In the genomic region with DNA sequence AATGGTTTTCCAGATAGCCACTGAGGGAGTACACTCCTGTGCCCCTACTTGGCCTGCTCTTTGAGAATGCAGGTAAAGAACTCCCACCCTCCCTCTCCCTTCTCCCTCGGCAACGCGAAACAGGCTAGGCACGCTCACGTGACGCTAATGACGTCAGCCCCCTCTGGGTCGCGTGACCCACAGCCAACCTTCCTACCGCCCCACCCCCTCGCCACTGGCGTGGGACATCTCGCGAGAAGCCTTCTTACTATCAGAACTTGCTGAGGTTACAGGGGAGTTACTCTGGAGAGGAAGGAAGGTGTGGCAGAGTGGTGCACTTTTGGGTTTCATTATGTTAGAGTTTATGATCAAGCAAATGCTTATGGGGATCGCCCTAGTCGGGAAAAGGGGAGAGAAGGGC, we compare ENCODE assay signal across 8 mouse cellular contexts. TPM values are rescaled to one million over a fixed set of nuclear protein-coding genes. Genes with fewer than 3 reads are reported as not detected.
DNase-seq lines count a peak whose midpoint lies in the region; ATAC-seq lines count a peak whose summit lies in the region.

Camk2d (plus strand) TSS at position 217 of the 400 bp plus-strand sequence.

- 0% methylated on average over 16 of the region's 16 CpGs for WGBS in hindbrain, embryonic 14.5 days

- peak within 1 kb of the TSS; percentile 95 for H3K27ac ChIP-seq in hindbrain, embryonic 14.5 days

- no peaks in the 10 kb centered on the region for H3K36me3 ChIP-seq in hindbrain, embryonic 14.5 days (replicated peaks; ENCODE audit: control insufficient read depth, insufficient read depth)

- H3K4me2 ChIP-seq in hindbrain, embryonic 14.5 days (replicated peaks), result peak within 1 kb of the TSS; percentile 79

- H3K9ac ChIP-seq in hindbrain, embryonic 14.5 days, result peak within 1 kb of the TSS; percentile 80

- H3K4me3 ChIP-seq in hindbrain, embryonic 14.5 days (replicated peaks; ENCODE audit: low read length), result peak within 1 kb of the TSS; percentile 85

- H3K4me1 ChIP-seq in hindbrain, embryonic 14.5 days (replicated peaks; ENCODE audit: control insufficient read depth, insufficient read depth, low read length), result peaks cover 13% of the 10 kb centered on the region

- H3K27me3 ChIP-seq in hindbrain, embryonic 14.5 days (ENCODE audit: control insufficient read depth, insufficient read depth, low read length), result no peaks in the 10 kb centered on the region

- H3K9me3 ChIP-seq in hindbrain, embryonic 14.5 days (ENCODE audit: control insufficient read depth, low read length), result no peaks in the 10 kb centered on the region

- peak; percentile 94 for ATAC-seq in hindbrain, embryonic 14.5 days (ENCODE audit: low FRiP score)

- DNase-seq in ZHBTc4 (ENCODE audit: low read depth, low spot score), result peak; percentile 98
- DNase-seq in cerebellum, postnatal 4 days (ENCODE audit: low spot score in 2 of 2), result peak; percentile 89 to 97
- peak; percentile 88 to 97 for DNase-seq in frontal cortex, postnatal 36 days (ENCODE audit: low spot score in 2 of 2)
- DNase-seq in hindbrain, embryonic 14.5 days (ENCODE audit: low spot score), result peak; percentile 97
- peak; percentile 70 to 83 for DNase-seq in layer of hippocampus, postnatal 25 days (ENCODE audit: extremely low spot score in 1 of 2, low spot score in 1 of 2)
- peak; percentile 99 for DNase-seq in lung, postnatal 14 days
- DNase-seq in ovary, postnatal 36 days (ENCODE audit: low spot score), result peak; percentile 96
- peak; percentile 99 for DNase-seq in thymus, postnatal 14 days

RNA-seq across cellular contexts. Expression of gene Camk2d, which starts in this region (rescaled TPM):
- 109 and 117 TPM in 2 replicates for polyA plus RNA-seq in hindbrain, embryonic 14.5 days (2014; fragmentation: Nextera tagmentation; extraction: Ambion mirVana)
- 10 to 100 TPM; 37.0 to 37.2 TPM for total RNA-seq in layer of hippocampus, postnatal 25 days (2021)

Comparison
In these comparisons a context has a peak if more than half of its experiments do, and no peak if none do; other contexts are left out.
1. Peak in every context shown above with its lines: DNase-seq, ATAC-seq, H3K4me3 ChIP-seq and H3K27ac ChIP-seq.